Mouse (Mus musculus) neural tube, embryonic 11.5 days (tissue): Measurements from ENCODE around the gene Cdk5rap3. TPM values are rescaled to one million over a fixed set of nuclear protein-coding genes. Genes with fewer than 3 reads are reported as not detected.

Source experiments
- ATAC-seq: fragments of 200-750 bp; cut with Nextera tagmentation; 2 replicates; pipeline ENCODE4 v1.8.0; 2017; ENCODE audit warnings: moderate number of reproducible peaks, mild to moderate bottlenecking, moderate TSS enrichment, moderate library complexity; ENCODE audit not compliant: insufficient read depth, low FRiP score, low TSS enrichment
- DNase-seq: peaks from one replicate; pipeline ENCODE4 v3.0.0-alpha.2; 2015; ENCODE audit warnings: low spot score
- H3K27ac ChIP-seq: fragments of 300-500 bp; sonication (generic); 2 replicates; pipeline ENCODE4 v1.5.1; 2014; ENCODE audit warnings: low read depth, mild to moderate bottlenecking, low read length
- H3K27me3 ChIP-seq: fragments of 300-500 bp; sonication (generic); 2 replicates; pipeline ENCODE4 v1.6.1; 2014; ENCODE audit warnings: mild to moderate bottlenecking, low read length, mixed read lengths; ENCODE audit not compliant: control insufficient read depth, insufficient read depth
- H3K36me3 ChIP-seq: fragments of 300-500 bp; sonication (generic); 2 replicates; pipeline ENCODE4 v1.6.1; 2014; ENCODE audit warnings: mild to moderate bottlenecking, low read length, moderate library complexity, mixed read lengths; ENCODE audit not compliant: control insufficient read depth, insufficient read depth
- H3K4me1 ChIP-seq: fragments of 300-500 bp; sonication (generic); 2 replicates; pipeline ENCODE4 v1.6.1; 2014; ENCODE audit warnings: low read length, mixed read lengths; ENCODE audit not compliant: control insufficient read depth, insufficient read depth
- H3K4me2 ChIP-seq: fragments of 300-500 bp; sonication (generic); 2 replicates; pipeline ENCODE4 v1.6.1; 2014; ENCODE audit warnings: low read depth, mild to moderate bottlenecking, moderate library complexity
- H3K4me3 ChIP-seq: fragments of 300-500 bp; sonication (generic); 2 replicates; pipeline ENCODE4 v1.5.1; 2014; ENCODE audit warnings: low read depth, low read length
- H3K9ac ChIP-seq: fragments of 300-500 bp; sonication (generic); 2 replicates; pipeline ENCODE4 v1.6.1; 2014; ENCODE audit warnings: mild to moderate bottlenecking, low read length
- H3K9me3 ChIP-seq: fragments of 300-500 bp; sonication (generic); 2 replicates; pipeline ENCODE4 v1.6.1; 2016; ENCODE audit warnings: low read length; ENCODE audit not compliant: control insufficient read depth
- WGBS: fragments of 180-500 bp; shearing (Covaris S2); extraction: QIAGEN DNeasy Blood & Tissue Kit; methylation state at CpG from one replicate; pipeline ENCODE4 v1.1.7; 2014; 5-methylcytosine and 5-hydroxymethylcytosine counted together
- polyA plus RNA-seq: library from polyadenylated mRNA; unstranded; fragments of >200 nt; fragmentation: Nextera tagmentation; extraction: Ambion mirVana; gene quantifications from 2 replicates; pipeline ENCODE4 v1.2.1, GENCODE M21; 2014

The Cdk5rap3 gene
- polyA plus RNA-seq, 1 experiment from 2014 or later: 92.7 TPM

- no peak for ATAC-seq
- Histone ChIP-seq H3K27ac (no peak overlapping the region), H3K27me3 (peaks cover 6% of the 10 kb centered on the region; the same call in 1 of the 2 replicates), H3K4me2 (no peak overlapping the region), H3K4me3 (no peak overlapping the region), H3K9ac (no peak overlapping the region), H3K9me3 (no peaks in the 10 kb centered on the region), H3K36me3 (no peaks in the 10 kb centered on the region), H3K4me1 (no peaks in the 10 kb centered on the region)
- DNase-seq: no peak
- 14% methylated on average over 5 of the region's 5 CpGs for WGBS
Measured at GRCm38 (mm10) chr11:96928691-96929090, 12.4 kb upstream of the Cdk5rap3 start.

- H3K27me3 ChIP-seq: peaks cover 6% of the 10 kb centered on the region; the same call in 1 of the 2 replicates
- no peak within 1 kb of the TSS for H3K4me2 ChIP-seq
- no peak within 1 kb of the TSS for H3K27ac ChIP-seq
- no peak within 1 kb of the TSS for H3K4me3 ChIP-seq
- no peak for DNase-seq
- ATAC-seq: no peak
- H3K36me3 ChIP-seq: no peaks in the 10 kb centered on the region
- no peaks in the 10 kb centered on the region for H3K4me1 ChIP-seq
- no peaks in the 10 kb centered on the region for H3K9me3 ChIP-seq
- no peak within 1 kb of the TSS for H3K9ac ChIP-seq
- 66% methylated on average over 2 of the region's 2 CpGs for WGBS
Measured at GRCm38 (mm10) chr11:96928088-96928487, 11.8 kb upstream of the Cdk5rap3 start, which contains the start of gene Prr15l. Gene Prr15l, plus strand, starts transcription at chr11:96928104.

DNA sequence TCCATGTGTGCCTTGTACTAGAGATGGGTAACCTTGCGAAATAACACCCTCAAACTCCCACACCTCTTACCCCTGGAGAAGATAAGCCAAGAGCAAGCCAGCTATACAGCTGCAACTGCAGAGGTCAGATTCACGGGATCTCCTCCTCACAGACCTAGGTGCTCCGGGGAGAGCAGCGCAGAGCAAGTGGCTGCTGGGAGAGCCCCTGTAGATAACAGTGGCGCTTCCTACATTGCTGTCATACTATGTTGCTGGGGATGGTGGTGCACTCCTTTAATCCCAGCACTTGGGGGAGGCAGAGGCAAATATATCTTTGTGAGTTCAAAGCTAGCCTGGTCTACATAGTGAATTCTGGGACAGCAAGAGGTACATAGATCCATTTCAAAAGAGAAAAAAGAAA lies 10.3 kb upstream of the Cdk5rap3 start:
- Histone ChIP-seq H3K9me3 (no peaks in the 10 kb centered on the region), H3K4me3 (no peak overlapping the region), H3K4me2 (no peak overlapping the region), H3K27me3 (peaks cover 6% of the 10 kb centered on the region; the same call in 1 of the 2 replicates), H3K9ac (no peak overlapping the region), H3K4me1 (no peaks in the 10 kb centered on the region), H3K36me3 (no peaks in the 10 kb centered on the region), H3K27ac (no peak overlapping the region)
- 82% methylated on average over 5 of the region's 5 CpGs for WGBS
- ATAC-seq (no peak), DNase-seq (no peak)

DNA sequence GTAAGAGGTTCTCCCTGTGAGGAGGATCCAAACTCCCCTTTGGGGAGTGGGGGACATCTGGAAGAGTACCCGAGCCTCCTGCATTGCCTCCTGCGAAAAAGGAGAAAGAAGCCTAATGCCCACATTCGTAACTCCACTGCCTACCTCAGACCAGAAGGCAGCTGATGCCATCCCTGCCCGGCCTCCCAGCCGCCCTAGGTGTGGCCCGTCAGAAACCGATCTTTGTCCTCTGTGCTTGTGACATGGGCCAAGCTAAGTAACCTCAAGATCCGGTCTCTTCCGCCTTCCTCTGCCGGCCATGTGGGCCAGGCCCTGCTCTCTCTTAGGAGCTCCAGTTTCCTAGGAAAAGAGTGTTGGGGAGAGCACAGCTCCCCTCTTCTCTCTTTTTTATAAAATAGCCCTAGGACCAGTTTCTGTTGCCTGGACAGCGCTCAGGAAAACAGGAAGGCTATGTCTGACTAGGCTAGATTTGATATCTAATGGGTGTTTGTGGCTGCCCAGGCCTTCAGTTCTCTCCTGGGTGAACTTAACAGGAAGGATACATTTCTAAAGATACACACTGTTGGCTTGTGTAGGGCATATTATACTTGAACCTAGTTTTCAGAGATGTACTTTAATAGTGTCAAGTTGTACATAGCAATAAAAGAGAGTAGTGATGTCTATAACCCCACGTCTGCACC lies 9.3 kb upstream of the Cdk5rap3 start:
- no peaks in the 10 kb centered on the region for H3K36me3 ChIP-seq
- H3K9me3 ChIP-seq: no peaks in the 10 kb centered on the region
- H3K27me3 ChIP-seq: peaks cover 6% of the 10 kb centered on the region; the same call in 1 of the 2 replicates
- H3K9ac ChIP-seq: no peak overlapping the region
- H3K27ac ChIP-seq: no peak overlapping the region
- no peak for ATAC-seq
- DNase-seq: no peak
- no peak overlapping the region for H3K4me3 ChIP-seq
- H3K4me2 ChIP-seq: no peak overlapping the region
- no peaks in the 10 kb centered on the region for H3K4me1 ChIP-seq
- WGBS: 90% methylated on average over 12 of the region's 12 CpGs

GRCm38 (mm10) chr11:96924861-96925260 lies 8.6 kb upstream of the Cdk5rap3 start:
- peaks cover 6% of the 10 kb centered on the region; the same call in 1 of the 2 replicates for H3K27me3 ChIP-seq

DNA sequence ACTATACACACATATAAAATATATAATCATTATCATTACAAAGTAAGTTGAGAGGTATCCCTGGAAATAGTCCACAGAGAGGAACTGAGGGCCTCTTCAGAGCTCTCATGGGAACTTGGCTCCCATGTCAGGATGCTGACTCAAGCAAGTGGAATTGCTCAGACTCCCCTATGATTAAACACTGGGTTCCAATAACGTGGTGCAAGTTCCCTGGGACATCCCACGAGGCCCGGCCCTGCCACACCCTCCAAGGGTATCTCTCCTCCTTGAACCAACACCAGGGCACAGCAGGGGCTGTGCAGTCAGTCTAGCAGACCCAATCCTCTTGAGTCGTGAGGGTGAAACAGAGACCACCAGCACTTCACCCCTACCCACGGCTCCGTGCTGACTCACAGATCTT lies 2.7 kb upstream of the Cdk5rap3 start:
- ATAC-seq: no peak
- H3K27ac ChIP-seq: no peak overlapping the region

More at GRCm38 (mm10) chr11:96924861-96925260, 8.6 kb upstream of the Cdk5rap3 start:
- no peak overlapping the region for H3K27ac ChIP-seq
- no peaks in the 10 kb centered on the region for H3K9me3 ChIP-seq
- no peaks in the 10 kb centered on the region for H3K4me1 ChIP-seq
- no peak overlapping the region for H3K4me3 ChIP-seq
- H3K36me3 ChIP-seq: no peaks in the 10 kb centered on the region
- no peak overlapping the region for H3K4me2 ChIP-seq
- no peak for ATAC-seq
- WGBS: 80% methylated on average over 11 of the region's 11 CpGs
- no peak for DNase-seq
- no peak overlapping the region for H3K9ac ChIP-seq

DNA sequence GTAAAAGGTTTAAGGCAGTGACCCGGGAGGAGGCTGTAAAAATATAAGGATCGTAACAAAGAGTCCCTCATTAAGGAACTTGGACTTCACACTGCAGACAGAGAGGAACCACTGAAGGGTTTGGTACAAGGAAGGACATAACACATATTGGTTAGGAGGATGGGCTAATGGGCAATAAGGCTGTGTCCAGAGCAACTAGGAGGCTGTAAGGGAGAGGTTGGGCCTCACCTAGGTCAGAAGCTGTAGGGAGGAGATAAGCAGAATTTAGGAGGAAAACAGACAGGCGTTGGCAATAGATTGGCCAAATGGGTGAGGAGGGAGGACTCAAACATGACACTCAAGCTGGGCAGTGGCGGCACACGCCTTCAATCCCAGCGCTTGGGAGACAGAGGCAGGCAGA lies 1.1 kb upstream of the Cdk5rap3 start:
- Histone ChIP-seq H3K9me3 (no peaks in the 10 kb centered on the region), H3K4me2 (no peak overlapping the region), H3K27ac (no peak overlapping the region), H3K4me1 (peaks cover 7% of the 10 kb centered on the region; the same call in 1 of the 2 replicates), H3K27me3 (no peaks in the 10 kb centered on the region), H3K4me3 (no peak overlapping the region), H3K9ac (no peak overlapping the region), H3K36me3 (no peaks in the 10 kb centered on the region)
- no peak for DNase-seq
- no peak for ATAC-seq
- WGBS: 89% methylated on average over 6 of the region's 6 CpGs

More for the DNA sequence above, 2.7 kb upstream of the Cdk5rap3 start:
- H3K9ac ChIP-seq: no peak overlapping the region
- no peaks in the 10 kb centered on the region for H3K27me3 ChIP-seq
- H3K4me1 ChIP-seq: peaks cover 7% of the 10 kb centered on the region; the same call in 1 of the 2 replicates
- no peak overlapping the region for H3K4me2 ChIP-seq
- no peaks in the 10 kb centered on the region for H3K36me3 ChIP-seq
- no peaks in the 10 kb centered on the region for H3K9me3 ChIP-seq
- WGBS: 72% methylated on average over 6 of the region's 6 CpGs
- H3K4me3 ChIP-seq: no peak overlapping the region
- DNase-seq: no peak

GRCm38 (mm10) chr11:96916885-96917396 lies 645 bp upstream of the Cdk5rap3 start:
- peak overlapping the region; percentile 33 for H3K4me2 ChIP-seq
- H3K9me3 ChIP-seq: no peaks in the 10 kb centered on the region
- no peak for DNase-seq
- ATAC-seq: no peak
- H3K27me3 ChIP-seq: no peaks in the 10 kb centered on the region
- H3K9ac ChIP-seq: no peak overlapping the region
- 36% methylated on average over 12 of the region's 13 CpGs for WGBS
- H3K27ac ChIP-seq: no peak overlapping the region
- H3K36me3 ChIP-seq: no peaks in the 10 kb centered on the region; the same call in 1 of the 2 replicates
- peaks cover 7% of the 10 kb centered on the region; the same call in 1 of the 2 replicates for H3K4me1 ChIP-seq
- H3K4me3 ChIP-seq: peak overlapping the region; percentile 18; the same call in 1 of the 2 replicates

- ATAC-seq (no peak), DNase-seq (no peak)
- H3K4me2 ChIP-seq: no peak overlapping the region
- no peaks in the 10 kb centered on the region for H3K27me3 ChIP-seq
- 89% methylated on average over 11 of the region's 11 CpGs for WGBS
- H3K36me3 ChIP-seq: peaks cover 2% of the 10 kb centered on the region; the same call in 1 of the 2 replicates
- H3K27ac ChIP-seq: no peak overlapping the region
- peaks cover 19% of the 10 kb centered on the region for H3K4me1 ChIP-seq
- H3K9me3 ChIP-seq: no peaks in the 10 kb centered on the region
- no peak overlapping the region for H3K9ac ChIP-seq
- no peak overlapping the region for H3K4me3 ChIP-seq
Measured at GRCm38 (mm10) chr11:96912682-96913081, 3.6 kb downstream of the Cdk5rap3 start.
